Mouse (Mus musculus): ENCODE data around the gene Alg14.

Gene Alg14

DNA sequence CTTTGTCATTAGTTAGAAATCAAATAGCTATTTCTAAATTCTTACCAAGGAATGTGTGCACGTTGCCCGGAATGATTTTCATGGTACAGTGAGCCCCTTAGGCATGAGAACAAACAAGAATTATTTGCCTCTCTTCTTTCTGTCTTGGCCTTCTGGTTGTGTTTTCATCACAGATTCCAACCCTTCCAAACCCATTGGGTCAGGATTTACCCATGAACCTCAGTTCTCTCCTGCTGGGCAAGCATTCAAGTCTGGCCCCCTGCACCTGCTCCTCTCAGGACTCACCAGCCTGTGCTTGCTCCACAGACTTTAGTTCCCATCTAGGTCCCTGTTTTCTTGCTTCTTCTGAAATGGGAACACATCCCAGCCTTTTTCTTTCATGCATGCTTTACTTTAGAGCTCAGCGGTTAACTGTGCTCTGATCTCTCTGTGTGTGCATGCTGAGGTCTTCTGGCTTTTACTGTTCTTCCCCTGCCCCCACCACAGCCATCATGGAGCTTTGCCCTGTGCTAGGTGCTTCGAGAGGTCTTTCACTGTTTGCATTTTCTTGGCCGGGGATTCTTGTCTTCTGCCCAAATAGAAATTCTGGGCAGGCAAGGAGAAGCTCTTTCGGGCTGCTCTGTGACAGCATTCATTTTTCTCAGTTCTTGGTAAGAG is 44.8 kb downstream of the Alg14 start:
- DNase-seq (ENCODE audit: low spot score in 2 of 2): no peak

GRCm38 (mm10) chr3:121338687-121339086 is 47.1 kb downstream of the Alg14 start:
- DNase-seq (ENCODE audit: low spot score in 2 of 2): no peak

GRCm38 (mm10) chr3:121340321-121340761 is 48.8 kb downstream of the Alg14 start:
- no peak for DNase-seq (ENCODE audit: low spot score in 2 of 2)

GRCm38 (mm10) chr3:121343224-121343623 is 51.7 kb downstream of the Alg14 start:
- no peak for DNase-seq (ENCODE audit: low spot score in 2 of 2)

GRCm38 (mm10) chr3:121344056-121344945 is 52.7 kb downstream of the Alg14 start:
- no peak for DNase-seq (ENCODE audit: low spot score in 2 of 2)

- DNase-seq (ENCODE audit: low spot score in 2 of 2): no peak
Observed at GRCm38 (mm10) chr3:121344951-121345642, 53.5 kb downstream of the Alg14 start.

DNA sequence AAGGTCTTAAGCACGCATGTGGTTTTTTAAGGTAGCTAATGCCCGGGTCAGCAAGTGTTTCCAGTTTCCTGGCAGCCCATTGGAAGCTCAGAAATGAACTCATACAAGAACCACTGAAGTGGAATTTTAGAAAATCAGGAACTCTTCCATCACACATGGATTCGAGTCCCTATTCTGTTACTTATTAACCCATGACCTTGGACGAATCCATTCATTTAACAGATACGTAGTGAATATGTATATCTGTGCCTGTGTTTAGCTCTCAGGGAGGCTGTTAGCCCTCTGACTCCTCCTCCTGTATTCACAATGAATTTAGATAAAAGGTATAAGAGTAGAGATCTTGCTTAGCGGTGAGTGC is 54.0 kb downstream of the Alg14 start:
- no peak for DNase-seq (ENCODE audit: low spot score in 2 of 2)

- no peak for DNase-seq (ENCODE audit: low spot score in 2 of 2)
Observed at GRCm38 (mm10) chr3:121346507-121347267, 55.1 kb downstream of the Alg14 start.

- DNase-seq (ENCODE audit: low spot score in 2 of 2): no peak
Observed at GRCm38 (mm10) chr3:121348792-121349191, 57.2 kb downstream of the Alg14 start.

- DNase-seq (ENCODE audit: low spot score in 2 of 2): no peak
Observed at GRCm38 (mm10) chr3:121349334-121350169, 58.0 kb downstream of the Alg14 start.

- no peak for DNase-seq (ENCODE audit: low spot score in 2 of 2)
Observed at GRCm38 (mm10) chr3:121351257-121351656, 59.7 kb downstream of the Alg14 start.

DNA sequence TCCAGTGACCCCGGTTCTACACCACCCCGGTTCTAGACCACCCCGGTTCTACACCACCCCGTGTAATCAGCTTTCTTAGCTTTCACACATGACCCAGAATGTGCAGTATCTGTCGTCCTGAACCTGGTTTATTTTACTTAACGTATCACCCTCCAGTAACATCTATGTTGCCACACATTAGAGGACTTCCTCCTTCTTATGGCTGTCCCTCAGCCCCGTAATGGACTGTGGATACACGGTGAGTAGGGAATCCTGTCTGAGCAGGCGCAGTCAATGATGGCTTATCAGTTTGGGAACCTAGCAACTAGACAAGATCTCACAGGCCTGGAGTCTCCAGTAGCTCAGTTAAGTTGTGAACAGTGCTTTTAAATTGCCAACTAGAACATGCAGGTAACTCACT is 62.7 kb downstream of the Alg14 start:
- no peak for DNase-seq (ENCODE audit: low spot score in 2 of 2)

- no peak for DNase-seq (ENCODE audit: low spot score in 2 of 2)
Observed at GRCm38 (mm10) chr3:121354861-121355470, 63.4 kb downstream of the Alg14 start.

GRCm38 (mm10) chr3:121355569-121355968 is 64.0 kb downstream of the Alg14 start:
- no peak for DNase-seq (ENCODE audit: low spot score in 2 of 2)

GRCm38 (mm10) chr3:121356111-121356510 is 64.5 kb downstream of the Alg14 start:
- no peak for DNase-seq (ENCODE audit: low spot score in 2 of 2)

DNA sequence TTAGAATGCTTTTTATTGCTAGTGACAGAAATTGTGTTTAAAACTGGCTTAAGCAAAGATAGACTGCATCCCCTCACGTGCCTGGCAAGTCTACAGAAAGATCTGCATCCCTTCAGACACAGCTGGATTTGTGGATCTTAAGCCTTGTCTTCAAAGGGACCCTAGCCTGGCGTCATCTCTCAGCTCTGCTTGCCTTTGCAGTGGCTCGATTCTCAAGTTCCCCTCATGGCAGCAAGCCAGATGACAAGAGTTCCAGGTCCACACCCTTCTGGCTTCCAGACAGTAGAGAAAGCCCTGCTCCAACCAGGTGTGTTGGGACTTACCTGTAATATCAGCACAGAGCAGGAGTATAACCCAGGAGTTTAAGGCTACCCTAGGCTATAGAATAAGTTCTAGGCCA is 65.5 kb downstream of the Alg14 start:
- DNase-seq (ENCODE audit: low spot score in 2 of 2): no peak

DNA sequence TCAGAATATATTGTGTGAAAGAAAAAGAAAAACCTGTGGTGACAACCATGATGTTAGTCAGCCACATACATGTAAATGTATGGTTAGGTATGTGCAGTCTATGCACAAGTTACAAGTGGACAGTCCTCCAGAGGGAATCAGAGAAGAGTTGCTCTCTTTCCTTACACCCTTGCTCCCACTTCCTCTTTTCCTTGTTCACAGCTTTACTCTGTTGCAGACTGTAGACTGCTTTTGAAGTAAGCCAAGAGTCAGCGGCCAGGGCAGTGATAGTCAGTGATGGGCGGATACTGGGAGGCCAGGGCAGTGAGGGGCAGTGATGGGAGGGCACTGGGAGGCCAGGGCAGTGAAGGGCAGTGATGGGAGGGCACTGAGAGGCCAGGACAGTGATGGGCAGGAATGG is 66.7 kb downstream of the Alg14 start:
- no peak for DNase-seq (ENCODE audit: low spot score in 2 of 2)

DNA sequence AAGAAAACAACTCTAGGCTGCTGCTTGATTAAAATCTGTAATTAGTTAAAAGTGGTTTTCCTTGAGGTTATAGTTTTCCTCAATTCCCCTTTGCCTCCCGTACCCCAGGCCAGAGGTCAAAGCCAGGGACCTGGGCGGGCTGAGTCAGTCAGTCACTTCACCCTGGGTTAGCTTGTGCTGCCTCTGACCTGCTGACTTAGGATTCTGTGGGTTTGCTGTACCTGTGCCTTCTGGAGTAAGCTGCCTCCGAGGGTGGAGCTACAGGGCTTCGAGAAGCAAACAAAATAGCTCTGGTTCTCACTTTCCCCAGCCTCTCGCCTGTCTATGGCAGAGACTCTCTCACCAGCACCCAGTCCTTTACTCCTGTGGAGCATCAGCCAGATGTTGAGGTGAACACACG is 67.3 kb downstream of the Alg14 start:
- no peak for DNase-seq (ENCODE audit: low spot score in 2 of 2)

- DNase-seq (ENCODE audit: low spot score in 2 of 2): no peak
Observed at GRCm38 (mm10) chr3:121359272-121359671, 67.7 kb downstream of the Alg14 start.

GRCm38 (mm10) chr3:121362002-121362401 is 70.4 kb downstream of the Alg14 start:
- DNase-seq (ENCODE audit: low spot score in 2 of 2): no peak
